Mouse (Mus musculus) liver, adult 2 months (tissue): Measurements from ENCODE around the gene Gm20716.

ENCODE experiments used
- CTCF ChIP-seq: fragments of 200-500 bp; IDR thresholded peaks from 2 replicates; pipeline ENCODE4 v1.5.1; 2011; ENCODE audit warnings: low read depth, low read length, control low read depth
- POLR2A ChIP-seq: fragments of 200-500 bp; IDR thresholded peaks from 2 replicates; pipeline ENCODE4 v1.6.1; 2011; ENCODE audit warnings: low read length, control low read depth; ENCODE audit not compliant: insufficient read depth; ENCODE audit errors: extremely low read depth

DNA sequence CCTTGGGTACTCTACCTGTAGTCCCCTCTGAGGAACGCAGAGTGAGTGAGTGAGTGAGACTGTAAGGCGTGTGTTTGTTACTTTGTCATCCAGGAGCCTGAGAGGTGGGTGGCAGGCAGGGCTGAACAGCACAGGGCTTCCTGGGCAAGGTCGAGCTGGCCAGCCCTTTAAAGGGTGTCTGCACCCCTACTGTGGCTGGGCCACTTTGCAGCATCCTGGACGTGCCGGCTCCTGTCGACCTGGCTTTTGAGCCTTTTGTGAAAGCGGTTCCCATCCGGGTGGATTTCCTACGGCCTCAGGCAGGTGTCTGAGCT, 60.4 kb downstream of the Gm20716 start:
- TF ChIP-seq CTCF = no peak
- TF ChIP-seq POLR2A = no peak
